Mouse (Mus musculus): ENCODE results near the gene Insyn1.

- TF ChIP-seq CTCF (conservative IDR thresholded peaks at IDR 0.05 in 1 of 2, IDR thresholded peaks at IDR 0.05 in 1 of 2; ENCODE audit: low read depth in 2 of 2, low read length in 2 of 2) (no peak), MEF2A (IDR thresholded peaks at IDR 0.05; ENCODE audit: borderline replicate concordance, low read depth, low read length) (no peak), POLR2A (IDR thresholded peaks at IDR 0.05; ENCODE audit: low read depth, low read length) (no peak), ZC3H11A (IDR thresholded peaks at IDR 0.05; ENCODE audit: low read depth, low read length) (no peak), NELFE (IDR thresholded peaks at IDR 0.05; ENCODE audit: low read depth, low read length) (no peak), RCOR1 (conservative IDR thresholded peaks at IDR 0.05; ENCODE audit: low read depth, low read length) (no peak), ETS1 (conservative IDR thresholded peaks at IDR 0.05; ENCODE audit: low read depth, low read length) (no peak), CHD1 (IDR thresholded peaks at IDR 0.05; ENCODE audit: low read depth, low read length) (no peak), ZNF384 (IDR thresholded peaks at IDR 0.05; ENCODE audit: low read depth, low read length) (no peak), NRF1 (IDR thresholded peaks at IDR 0.05; ENCODE audit: low read depth, low read length) (no peak)
Measured at GRCm38 (mm10) chr9:58449526-58449925, 38.9 kb upstream of the Insyn1 start.

Measured in CH12.LX (cell line).